Mouse (Mus musculus) ES-E14 (cell line): ENCODE measurements at regions not wholly inside any gene's neighbourhood (a gene's known extent, or its start where the extent isn't known, plus 50 kb on each side); places are given as distances from the start of the nearest gene placed in this dataset.

Source experiments
- DNase-seq: peaks from one replicate; pipeline ENCODE4 v3.0.0-alpha.2; 2013; ENCODE audit warnings: low read depth, low spot score
- H3K27ac ChIP-seq: 2 replicates; pipeline ENCODE4 v1.5.1; 2012; ENCODE audit warnings: low read depth, mild to moderate bottlenecking, low read length, moderate library complexity, mixed read lengths; ENCODE audit not compliant: poor library complexity, insufficient read depth, severe bottlenecking
- H3K36me3 ChIP-seq: 2 replicates; pipeline ENCODE4 v1.6.1; 2012; ENCODE audit warnings: mild to moderate bottlenecking, low read length, moderate library complexity, mixed read lengths; ENCODE audit not compliant: control insufficient read depth, poor library complexity, insufficient read depth, severe bottlenecking
- H3K4me1 ChIP-seq, 2 experiments: fragments of 150-350 bp in 1 of 2; sonication (generic) in 1 of 2; 2 replicates each; pipeline ENCODE4 v1.6.1; 2012; ENCODE audit warnings: low read length in 2 of 2, mild to moderate bottlenecking in 1 of 2, mixed read lengths in 1 of 2; ENCODE audit not compliant: control insufficient read depth in 2 of 2, insufficient read depth in 2 of 2, poor library complexity in 1 of 2
- H3K4me3 ChIP-seq, 2 experiments: fragments of 150-350 bp in 1 of 2; sonication (generic) in 1 of 2; 2 replicates each; pipeline ENCODE4 v1.5.1; 2012; ENCODE audit warnings: low read length in 2 of 2, low read depth in 1 of 2, mild to moderate bottlenecking in 1 of 2, mixed read lengths in 1 of 2; ENCODE audit not compliant: insufficient read depth in 1 of 2, poor library complexity in 1 of 2, severe bottlenecking in 1 of 2
- H3K9ac ChIP-seq: 2 replicates; pipeline ENCODE4 v1.6.1; 2012; ENCODE audit warnings: low read depth, mild to moderate bottlenecking, low read length, mixed read lengths; ENCODE audit not compliant: poor library complexity, insufficient read depth, severe bottlenecking
- H3K9me3 ChIP-seq: fragments of 150-350 bp; sonication (generic); 2 replicates; pipeline ENCODE4 v1.6.1; 2012; ENCODE audit warnings: low read depth, mild to moderate bottlenecking, low read length; ENCODE audit not compliant: control insufficient read depth, insufficient read depth
- CHD2 ChIP-seq: IDR thresholded peaks from 2 replicates; pipeline ENCODE4 v1.6.1; 2014; ENCODE audit warnings: mild to moderate bottlenecking, low read depth, low read length, inconsistent platforms
- HCFC1 ChIP-seq: IDR thresholded peaks from 2 replicates; pipeline ENCODE4 v1.6.1; 2012; ENCODE audit warnings: low read length, inconsistent platforms, borderline replicate concordance; ENCODE audit not compliant: insufficient read depth
- MAFK ChIP-seq: IDR thresholded peaks from 2 replicates; pipeline ENCODE4 v1.6.1; 2014; ENCODE audit warnings: mild to moderate bottlenecking, low read depth, low read length, inconsistent platforms; ENCODE audit not compliant: insufficient read depth
- ZC3H11A ChIP-seq: IDR thresholded peaks from 2 replicates; pipeline ENCODE4 v1.6.1; 2012; ENCODE audit warnings: low read depth, mild to moderate bottlenecking, inconsistent platforms, low read length, borderline replicate concordance
- ZNF384 ChIP-seq: IDR thresholded peaks from 2 replicates; pipeline ENCODE4 v1.6.1; 2012; ENCODE audit warnings: low read depth, low read length, inconsistent platforms
- in situ Hi-C, 2 experiments: fragments of 600-800 bp; cut with MboI; formaldehyde crosslinking; loops; one replicate each; pipeline ENCODE4 v1.15.1; 2025; ENCODE audit warnings: low sequenced_read_pairs in 2 of 2, inconsistent platforms in 1 of 2; ENCODE audit not compliant: unreplicated experiment in 2 of 2

DNA sequence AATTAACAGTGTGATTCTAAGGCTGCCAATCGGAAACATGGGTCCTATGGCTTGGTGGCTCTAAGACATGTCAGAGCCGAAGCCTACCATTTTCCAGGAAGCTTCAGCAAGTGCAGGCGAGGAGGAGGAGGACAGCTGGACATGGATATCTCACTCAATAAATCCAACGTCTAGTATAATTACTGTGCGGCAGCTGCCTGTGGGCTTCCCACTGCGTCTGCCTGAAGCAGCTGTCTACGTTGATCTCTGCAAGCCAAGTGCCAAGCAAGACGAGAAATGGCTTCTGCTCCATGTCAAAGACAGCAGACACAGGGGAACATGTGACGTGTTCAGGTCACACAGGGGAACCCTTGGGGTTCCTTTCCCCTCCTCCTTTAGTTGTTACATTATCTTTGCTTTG, 279.2 kb downstream of the Prdm2 start:
- Histone ChIP-seq H3K4me1 (no peaks in the 10 kb centered on the region), H3K27ac (no peak overlapping the region), H3K36me3 (no peaks in the 10 kb centered on the region), H3K9me3 (no peaks in the 10 kb centered on the region), H3K9ac (no peak overlapping the region), H3K4me3 (no peak overlapping the region)
- TF ChIP-seq ZNF384 (no peak), HCFC1 (no peak), CHD2 (no peak), MAFK (no peak), ZC3H11A (no peak)
- no peak for DNase-seq
- in situ Hi-C loops = no loop called here

DNA sequence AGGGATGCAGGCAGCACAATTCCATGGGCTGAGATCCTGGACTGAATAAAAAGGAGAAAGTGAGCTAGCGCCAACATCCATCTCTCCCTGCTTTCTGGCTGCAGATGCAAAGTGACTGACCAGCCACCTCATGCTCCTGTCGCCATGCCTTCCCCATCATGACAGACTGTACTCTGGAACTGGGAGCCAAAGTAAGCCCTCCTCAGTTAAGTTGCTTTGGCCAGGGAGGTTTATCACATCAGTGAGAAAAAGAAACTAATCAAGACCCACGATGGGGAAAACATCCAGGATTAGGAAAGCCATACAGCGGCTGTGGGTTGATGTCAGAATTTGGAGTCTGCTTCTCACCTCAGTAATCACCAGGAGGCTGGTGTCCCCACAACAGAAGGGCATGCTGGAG, 283.6 kb downstream of the Prdm2 start:
- TF ChIP-seq ZNF384 (no peak), MAFK (no peak), HCFC1 (no peak), CHD2 (no peak), ZC3H11A (no peak)
- Histone ChIP-seq H3K27ac (no peak overlapping the region), H3K9me3 (no peaks in the 10 kb centered on the region), H3K4me3 (no peak overlapping the region), H3K9ac (no peak overlapping the region), H3K4me1 (no peaks in the 10 kb centered on the region), H3K36me3 (no peaks in the 10 kb centered on the region)
- no peak for DNase-seq
- in situ Hi-C loops = no loop called here

DNA sequence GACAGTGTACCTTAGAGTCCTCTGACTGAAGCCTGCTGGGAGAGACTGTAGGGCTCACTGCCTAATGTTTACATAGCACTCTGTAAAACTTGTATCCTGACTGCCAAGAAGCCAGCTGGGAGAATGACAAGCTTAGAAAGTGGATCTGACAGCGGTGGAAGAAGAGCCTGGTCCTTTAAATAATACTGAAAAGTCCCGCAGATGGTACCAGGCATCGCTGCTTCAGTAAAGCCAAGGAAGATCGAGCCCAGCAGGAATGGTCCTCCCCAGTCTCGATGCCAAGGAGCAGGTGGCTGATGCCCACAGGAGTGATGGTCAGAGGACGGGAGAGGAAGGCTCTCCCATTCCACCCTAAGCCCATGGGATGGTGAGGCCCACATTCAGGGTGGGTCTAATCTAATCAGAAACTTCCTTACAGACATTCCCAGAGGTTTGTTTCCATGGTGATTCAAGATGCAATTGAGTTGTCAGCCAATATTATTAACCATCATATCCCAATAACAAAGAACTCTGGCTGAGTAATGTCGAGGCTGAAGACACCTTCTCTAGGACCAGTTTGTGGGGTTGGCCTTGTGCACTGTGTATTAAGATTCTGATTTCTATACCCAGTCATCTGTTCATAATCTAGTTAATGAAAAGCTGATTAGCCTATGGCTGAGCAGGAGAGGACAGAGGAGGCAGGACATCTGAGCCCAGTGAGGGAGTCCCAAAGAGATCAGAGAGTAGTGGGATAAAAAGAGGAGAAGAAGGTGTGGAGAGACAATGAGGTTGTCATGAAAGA, 285.3 kb downstream of the Prdm2 start:
- H3K9ac ChIP-seq = no peak overlapping the region
- no peak overlapping the region for H3K27ac ChIP-seq
- H3K9me3 ChIP-seq = no peaks in the 10 kb centered on the region
- no peak overlapping the region for H3K4me3 ChIP-seq
- H3K4me1 ChIP-seq = no peaks in the 10 kb centered on the region
- DNase-seq = no peak
- in situ Hi-C loops = no loop called here
- H3K36me3 ChIP-seq = no peaks in the 10 kb centered on the region
- TF ChIP-seq ZNF384 (no peak), ZC3H11A (no peak), MAFK (no peak), HCFC1 (no peak), CHD2 (no peak)

DNA sequence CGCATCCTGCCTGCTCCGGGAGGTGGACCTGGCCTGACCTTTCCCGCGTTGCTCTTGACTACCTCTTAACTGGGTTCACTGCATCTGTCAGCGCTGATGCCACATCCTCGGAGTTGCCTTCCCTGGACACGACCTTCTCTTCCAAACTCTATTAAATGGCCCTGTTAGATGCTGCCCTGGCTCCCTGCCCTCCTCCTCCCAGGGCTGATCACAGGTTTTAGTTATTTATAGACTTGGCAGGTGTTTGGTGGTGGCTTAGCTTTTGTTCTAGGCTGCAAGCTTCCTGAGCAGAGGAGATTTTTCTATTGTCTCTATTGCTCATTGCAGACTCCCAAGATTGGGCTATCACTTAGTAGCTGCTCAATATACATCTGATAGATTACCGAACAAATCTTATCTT, 287.7 kb downstream of the Prdm2 start:
- in situ Hi-C loops = no loop called here
- H3K4me1 ChIP-seq = no peaks in the 10 kb centered on the region
- TF ChIP-seq ZC3H11A (no peak), CHD2 (no peak), HCFC1 (no peak), ZNF384 (no peak), MAFK (no peak)
- H3K4me3 ChIP-seq = no peak overlapping the region
- no peaks in the 10 kb centered on the region for H3K9me3 ChIP-seq
- no peak for DNase-seq
- no peak overlapping the region for H3K9ac ChIP-seq
- H3K36me3 ChIP-seq = no peaks in the 10 kb centered on the region
- H3K27ac ChIP-seq = no peak overlapping the region
